Mouse (Mus musculus): ENCODE results near the gene Gapdhs. TPM values are rescaled to one million over a fixed set of nuclear protein-coding genes. Genes with fewer than 3 reads are reported as not detected.

The Gapdhs gene
- polyA plus RNA-seq (2017; shearing (Covaris generic)) = 1.1 TPM

GRCm38 (mm10) chr7:30743617-30744016 lies at the start of gene Gapdhs:
Gapdhs (minus strand) TSS chr7:30743681.

GRCm38 (mm10) chr7:30787377-30788022 lies 44.0 kb upstream of the Gapdhs start, which contains the start of gene Krtdap:
Krtdap (plus strand) TSS chr7:30787896.

GRCm38 (mm10) chr7:30763456-30763855 lies 20.0 kb upstream of the Gapdhs start, which contains the start of gene Dmkn:
Dmkn (plus strand) TSS chr7:30763756.

GRCm38 (mm10) chr7:30751086-30751669 lies 7.7 kb upstream of the Gapdhs start, which contains the start of gene Sbsn:
Sbsn (plus strand) TSS chr7:30751471.

GRCm38 (mm10) chr7:30729396-30730063 lies 14.0 kb downstream of the Gapdhs start, which contains the start of gene Tmem147:
Tmem147 (minus strand) TSS chr7:30729540.

GRCm38 (mm10) chr7:30711942-30712341 lies 31.5 kb downstream of the Gapdhs start, which contains the start of gene Atp4a:
Atp4a (plus strand) TSS chr7:30712209.

GRCm38 (mm10) chr7:30698589-30698988 lies 44.9 kb downstream of the Gapdhs start, which contains the start of gene 2200002J24Rik:
2200002J24Rik (plus strand) TSS chr7:30698926.

Other genes with a start within 250 kb of the Gapdhs start
- 1.1 TPM for gene Arhgap33, start 208.6 kb downstream of the Gapdhs start, polyA plus RNA-seq (2017; shearing (Covaris generic))
- gene Hspb6, start 191.5 kb downstream of the Gapdhs start, polyA plus RNA-seq (2017; shearing (Covaris generic)) = 5.0 TPM
- 2.2 TPM for gene Proser3, start 191.4 kb downstream of the Gapdhs start, polyA plus RNA-seq (2017; shearing (Covaris generic))
- 49.3 TPM for gene Lin37, start 183.8 kb downstream of the Gapdhs start, polyA plus RNA-seq (2017; shearing (Covaris generic))
- 90.7 TPM for gene U2af1l4, start 180.4 kb downstream of the Gapdhs start, polyA plus RNA-seq (2017; shearing (Covaris generic))
- 54.0 TPM for gene Gm49396, start 180.3 kb downstream of the Gapdhs start, polyA plus RNA-seq (2017; shearing (Covaris generic))
- gene Psenen, start 180.1 kb downstream of the Gapdhs start, polyA plus RNA-seq (2017; shearing (Covaris generic)) = 150 TPM
- gene Igflr1, start 178.3 kb downstream of the Gapdhs start, polyA plus RNA-seq (2017; shearing (Covaris generic)) = 67.5 TPM
- gene Kmt2b, start 155.0 kb downstream of the Gapdhs start, polyA plus RNA-seq (2017; shearing (Covaris generic)) = 11.1 TPM
- 16.9 TPM for gene Zbtb32, start 144.8 kb downstream of the Gapdhs start, polyA plus RNA-seq (2017; shearing (Covaris generic))
- 0.62 TPM for gene Upk1a, start 130.8 kb downstream of the Gapdhs start, polyA plus RNA-seq (2017; shearing (Covaris generic))
- gene Cox6b1, start 117.5 kb downstream of the Gapdhs start, polyA plus RNA-seq (2017; shearing (Covaris generic)) = 445 TPM
- not detected for gene Etv2, start 107.8 kb downstream of the Gapdhs start, polyA plus RNA-seq (2017; shearing (Covaris generic))
- gene Rbm42, start 93.4 kb downstream of the Gapdhs start, polyA plus RNA-seq (2017; shearing (Covaris generic)) = 238 TPM
- gene Haus5, start 78.7 kb downstream of the Gapdhs start, polyA plus RNA-seq (2017; shearing (Covaris generic)) = 47.1 TPM
- not detected for gene Pmis2, start 72.1 kb downstream of the Gapdhs start, polyA plus RNA-seq (2017; shearing (Covaris generic))
- not detected for gene 2200002J24Rik, start 44.8 kb downstream of the Gapdhs start, polyA plus RNA-seq (2017; shearing (Covaris generic))
- not detected for gene Atp4a, start 31.5 kb downstream of the Gapdhs start, polyA plus RNA-seq (2017; shearing (Covaris generic))
- gene Tmem147, start 14.1 kb downstream of the Gapdhs start, polyA plus RNA-seq (2017; shearing (Covaris generic)) = 66.4 TPM
- 1.2 TPM for gene Sbsn, start 7.8 kb upstream of the Gapdhs start, polyA plus RNA-seq (2017; shearing (Covaris generic))
- gene Dmkn, start 20.1 kb upstream of the Gapdhs start, polyA plus RNA-seq (2017; shearing (Covaris generic)) = not detected
- gene Krtdap, start 44.2 kb upstream of the Gapdhs start, polyA plus RNA-seq (2017; shearing (Covaris generic)) = not detected
- gene Ffar2, start 80.1 kb upstream of the Gapdhs start, polyA plus RNA-seq (2017; shearing (Covaris generic)) = 0.27 TPM
- not detected for gene Ffar3, start 112.5 kb upstream of the Gapdhs start, polyA plus RNA-seq (2017; shearing (Covaris generic))
- not detected for gene Ffar1, start 117.9 kb upstream of the Gapdhs start, polyA plus RNA-seq (2017; shearing (Covaris generic))
- 26.8 TPM for gene Cd22, start 136.7 kb upstream of the Gapdhs start, polyA plus RNA-seq (2017; shearing (Covaris generic))
- gene Mag, start 171.2 kb upstream of the Gapdhs start, polyA plus RNA-seq (2017; shearing (Covaris generic)) = 0.26 TPM
- not detected for gene Hamp2, start 181.0 kb upstream of the Gapdhs start, polyA plus RNA-seq (2017; shearing (Covaris generic))
- not detected for gene Hamp, start 200.4 kb upstream of the Gapdhs start, polyA plus RNA-seq (2017; shearing (Covaris generic))
- gene Usf2, start 213.1 kb upstream of the Gapdhs start, polyA plus RNA-seq (2017; shearing (Covaris generic)) = 14.3 TPM
- gene Lsr, start 229.8 kb upstream of the Gapdhs start, polyA plus RNA-seq (2017; shearing (Covaris generic)) = 9.2 TPM
- gene Fam187b, start 230.1 kb upstream of the Gapdhs start, polyA plus RNA-seq (2017; shearing (Covaris generic)) = 0.33 TPM